Mouse (Mus musculus): Measurements from ENCODE around the gene B4galt1. TPM values are rescaled to one million over a fixed set of nuclear protein-coding genes. Genes with fewer than 3 reads are reported as not detected.

The B4galt1 gene
- total RNA-seq, 2 experiments from 2014 or later: 5.0 to 8.2 TPM

- DNase-seq (ENCODE audit: extremely low spot score in 1 of 2, low spot score in 2 of 2): no peak
- no peak for TF ChIP-seq CTCF (IDR thresholded peaks at IDR 0.05)
- intact Hi-C loops (cut with DNase I): loop anchor here (2.0 to 5.0 kb wide), 2 partner anchors 57 to 96 kb away; no protein-coding TSS in a partner anchor
- H3K4me3 ChIP-seq: no peak overlapping the region
- H3K27ac ChIP-seq: no peak overlapping the region
These were observed 3.2 kb downstream of the B4galt1 start for GRCm38 (mm10) chr4:40850582-40850981.

GRCm38 (mm10) chr4:40849518-40849917, 4.3 kb downstream of the B4galt1 start:
- no peak overlapping the region for H3K27ac ChIP-seq
- no peak overlapping the region for H3K4me3 ChIP-seq
- intact Hi-C loops (cut with DNase I): no loop called here
- no peak for TF ChIP-seq CTCF (IDR thresholded peaks at IDR 0.05)
- DNase-seq (ENCODE audit: extremely low spot score in 1 of 2, low spot score in 2 of 2): no peak

GRCm38 (mm10) chr4:40848246-40848645, 5.6 kb downstream of the B4galt1 start:
- intact Hi-C loops (cut with DNase I): no loop called here

GRCm38 (mm10) chr4:40847160-40847559, 6.6 kb downstream of the B4galt1 start:
- no peak overlapping the region for H3K27ac ChIP-seq
- no peak overlapping the region for H3K4me3 ChIP-seq
- DNase-seq (ENCODE audit: extremely low spot score in 1 of 2, low spot score in 2 of 2): no peak
- intact Hi-C loops (cut with DNase I): no loop called here
- no peak for TF ChIP-seq CTCF (IDR thresholded peaks at IDR 0.05)

More at GRCm38 (mm10) chr4:40848246-40848645, 5.6 kb downstream of the B4galt1 start:
- no peak overlapping the region for H3K27ac ChIP-seq
- no peak for DNase-seq (ENCODE audit: extremely low spot score in 1 of 2, low spot score in 2 of 2)
- no peak overlapping the region for H3K4me3 ChIP-seq
- TF ChIP-seq CTCF (IDR thresholded peaks at IDR 0.05): no peak

GRCm38 (mm10) chr4:40846143-40846931, 7.5 kb downstream of the B4galt1 start:
- no peak overlapping the region for H3K27ac ChIP-seq
- TF ChIP-seq CTCF (IDR thresholded peaks at IDR 0.05): no peak
- H3K4me3 ChIP-seq: no peak overlapping the region
- intact Hi-C loops (cut with DNase I): no loop called here
- no peak for DNase-seq (ENCODE audit: extremely low spot score in 1 of 2, low spot score in 2 of 2)

- TF ChIP-seq CTCF (IDR thresholded peaks at IDR 0.05): no peak
- no peak for DNase-seq (ENCODE audit: extremely low spot score in 1 of 2, low spot score in 2 of 2)
- Histone ChIP-seq H3K4me3 (no peak overlapping the region), H3K27ac (peak overlapping the region; percentile 24; the same call in 1 of the 2 replicates)
- intact Hi-C loops (cut with DNase I): no loop called here
These were observed 8.7 kb downstream of the B4galt1 start for GRCm38 (mm10) chr4:40844811-40845751.

GRCm38 (mm10) chr4:40844251-40844721, 9.5 kb downstream of the B4galt1 start:
- DNase-seq (ENCODE audit: extremely low spot score in 1 of 2, low spot score in 2 of 2): no peak
- Histone ChIP-seq H3K4me3 (no peak overlapping the region), H3K27ac (peak overlapping the region; percentile 24; the same call in 1 of the 2 replicates)
- TF ChIP-seq CTCF (IDR thresholded peaks at IDR 0.05): no peak
- intact Hi-C loops (cut with DNase I): no loop called here

GRCm38 (mm10) chr4:40843726-40844125, 10.1 kb downstream of the B4galt1 start:
- Histone ChIP-seq H3K4me3 (no peak overlapping the region), H3K27ac (peak overlapping the region; percentile 24; the same call in 1 of the 2 replicates)
- no peak for TF ChIP-seq CTCF (IDR thresholded peaks at IDR 0.05)
- DNase-seq (ENCODE audit: extremely low spot score in 1 of 2, low spot score in 2 of 2): no peak
- intact Hi-C loops (cut with DNase I): no loop called here

GRCm38 (mm10) chr4:40840448-40840847, 13.4 kb downstream of the B4galt1 start:
- H3K4me3 ChIP-seq: no peak overlapping the region
- intact Hi-C loops (cut with DNase I): no loop called here
- no peak for TF ChIP-seq CTCF (IDR thresholded peaks at IDR 0.05)
- no peak overlapping the region for H3K27ac ChIP-seq
- no peak for DNase-seq (ENCODE audit: extremely low spot score in 1 of 2, low spot score in 2 of 2)

GRCm38 (mm10) chr4:40839251-40839650, 14.6 kb downstream of the B4galt1 start:
- H3K27ac ChIP-seq: no peak overlapping the region
- no peak overlapping the region for H3K4me3 ChIP-seq
- no peak for TF ChIP-seq CTCF (IDR thresholded peaks at IDR 0.05)
- intact Hi-C loops (cut with DNase I): no loop called here
- no peak for DNase-seq (ENCODE audit: extremely low spot score in 1 of 2, low spot score in 2 of 2)

- DNase-seq (ENCODE audit: extremely low spot score in 1 of 2, low spot score in 2 of 2): no peak
- no peak overlapping the region for H3K4me3 ChIP-seq
- no peak for TF ChIP-seq CTCF (IDR thresholded peaks at IDR 0.05)
- no peak overlapping the region for H3K27ac ChIP-seq
- intact Hi-C loops (cut with DNase I): no loop called here
These were observed 16.1 kb downstream of the B4galt1 start for GRCm38 (mm10) chr4:40837451-40838285.
